Mouse (Mus musculus): Measurements from ENCODE around the gene Sec61g. TPM values are rescaled to one million over a fixed set of nuclear protein-coding genes. Genes with fewer than 3 reads are reported as not detected.

The Sec61g gene
- polyA plus RNA-seq (2015; fragmentation: Nextera tagmentation; extraction: Ambion mirVana), result 36.0 and 37.6 TPM in 2 replicates

DNA sequence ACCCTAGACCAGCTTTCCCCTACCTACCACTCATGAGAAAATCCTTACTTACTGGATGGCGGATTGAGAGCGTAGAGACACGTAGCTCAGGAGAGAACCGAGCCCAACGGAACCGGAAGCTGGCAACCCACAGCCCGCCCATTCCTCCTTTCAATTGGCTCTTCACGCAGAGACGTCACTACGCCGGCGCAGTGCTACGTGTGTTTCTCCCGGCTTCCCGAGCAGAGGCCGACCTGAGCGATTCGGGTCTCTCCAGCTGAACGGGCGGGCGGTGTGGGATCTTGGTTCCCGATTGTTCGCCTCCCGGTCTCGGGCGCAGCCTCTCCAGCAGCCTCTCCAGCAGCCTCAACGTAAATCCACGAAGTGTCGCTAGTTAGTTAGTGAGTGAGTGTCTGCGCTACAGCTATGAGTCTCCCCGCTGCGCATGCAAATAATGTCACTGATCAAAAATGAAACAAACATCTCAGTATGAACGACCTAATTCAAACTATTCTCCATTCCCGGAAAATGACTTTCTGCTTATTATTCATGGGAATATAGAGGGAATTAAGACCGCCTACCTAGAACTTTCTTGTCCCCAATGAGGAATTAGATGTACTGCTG lies at the start of gene Sec61g:
Sec61g (minus strand) TSS at position 433 of the 603 bp plus-strand sequence.
- Histone ChIP-seq H3K27me3 (ENCODE audit: insufficient read depth, low read length) (no peaks in the 10 kb centered on the region), H3K9ac (ENCODE audit: low read depth, low read length) (peak within 1 kb of the TSS; percentile 95), H3K27ac (peak within 1 kb of the TSS; percentile 95), H3K36me3 (ENCODE audit: insufficient read depth, low read length) (0 out of 2 replicates have a peak, but pooled peaks cover 9% of the 10 kb centered on the region), H3K9me3 (replicated peaks; ENCODE audit: low read length) (no peaks in the 10 kb centered on the region), H3K4me3 (replicated peaks; ENCODE audit: low read depth, low read length) (peak within 1 kb of the TSS; percentile 95), H3K4me2 (ENCODE audit: low read length) (peak within 1 kb of the TSS; percentile 76), H3K4me1 (replicated peaks; ENCODE audit: insufficient read depth, low read length) (0 out of 2 replicates have a peak, but pooled peaks cover 7% of the 10 kb centered on the region)
- ATAC-seq (replicated peaks; ENCODE audit: low FRiP score, low read depth) (peak; percentile 99), DNase-seq (ENCODE audit: low spot score) (peak; percentile 97)
- WGBS, result under 1% methylated on average over 35 of the region's 35 CpGs
- no peak for TF ChIP-seq CTCF (IDR thresholded peaks at IDR 0.05; ENCODE audit: low read depth)

DNA sequence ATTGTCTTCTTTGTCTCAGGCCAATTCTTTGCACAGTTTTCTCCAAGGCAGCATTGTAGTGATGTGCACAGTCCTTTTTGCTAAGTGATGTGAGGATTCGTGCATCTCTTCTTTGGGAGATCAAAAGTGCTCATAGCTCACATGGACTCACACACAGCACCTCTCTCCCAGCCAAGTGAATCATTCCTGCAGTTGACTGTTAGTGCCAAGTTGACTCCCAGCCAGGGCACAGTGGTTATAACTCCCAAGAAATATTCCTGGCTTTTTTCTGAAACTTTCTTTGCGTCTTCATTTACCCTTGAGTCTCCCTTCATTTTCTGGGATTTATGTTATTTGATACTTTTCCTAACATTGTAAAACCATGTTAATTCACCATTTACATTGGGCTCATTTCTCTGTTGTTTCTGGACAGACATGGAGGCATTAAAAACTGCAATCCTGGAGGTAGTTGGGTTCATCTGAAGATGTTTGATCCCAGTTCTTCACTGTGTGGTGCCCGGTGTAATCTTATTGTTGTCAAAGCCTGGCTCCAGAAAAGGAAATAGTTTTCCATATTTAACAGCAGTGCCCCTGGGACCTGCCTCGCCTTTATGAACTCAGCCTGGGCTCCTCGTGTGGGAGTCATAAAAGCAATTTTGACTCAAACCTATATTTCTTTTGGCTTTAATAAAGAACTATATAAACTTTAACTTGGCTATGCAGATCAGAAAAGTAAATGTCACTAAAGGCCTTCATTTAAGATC lies 38.3 kb upstream of the Sec61g start:
- DNase-seq (ENCODE audit: low spot score), result no peak
- no peak overlapping the region for H3K27ac ChIP-seq
- TF ChIP-seq CTCF (IDR thresholded peaks at IDR 0.05; ENCODE audit: low read depth), result no peak

DNA sequence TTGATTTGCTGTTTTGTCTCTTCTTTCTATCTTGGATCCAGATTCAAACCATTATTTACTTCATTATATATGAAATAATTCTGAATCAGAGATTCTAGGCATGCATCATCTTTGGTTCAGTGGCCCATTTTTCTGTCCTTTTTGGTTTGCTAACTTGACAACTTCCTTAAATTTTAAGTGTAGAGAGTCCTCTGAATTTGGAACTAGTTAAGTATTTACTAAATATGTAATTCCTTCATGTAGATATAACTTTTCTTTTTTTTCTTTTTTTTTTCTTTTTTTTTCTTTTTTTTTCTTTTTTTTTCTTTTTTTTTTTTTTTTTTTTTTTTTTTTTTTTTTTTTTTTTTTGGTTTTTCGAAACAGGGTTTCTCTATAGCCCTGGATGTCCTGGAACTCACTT lies 29.1 kb upstream of the Sec61g start:
- no peak for TF ChIP-seq CTCF (IDR thresholded peaks at IDR 0.05; ENCODE audit: low read depth)
- WGBS, result 93% methylated on average over 1 of the region's 1 CpGs

More for the DNA sequence above, 38.3 kb upstream of the Sec61g start:
- Histone ChIP-seq H3K4me1 (replicated peaks; ENCODE audit: insufficient read depth, low read length) (no peaks in the 10 kb centered on the region), H3K9me3 (replicated peaks; ENCODE audit: low read length) (no peaks in the 10 kb centered on the region), H3K36me3 (ENCODE audit: insufficient read depth, low read length) (no peaks in the 10 kb centered on the region), H3K4me3 (replicated peaks; ENCODE audit: low read depth, low read length) (no peak overlapping the region), H3K27me3 (ENCODE audit: insufficient read depth, low read length) (no peaks in the 10 kb centered on the region), H3K9ac (ENCODE audit: low read depth, low read length) (no peak overlapping the region), H3K4me2 (ENCODE audit: low read length) (no peak overlapping the region)
- no peak for ATAC-seq (replicated peaks; ENCODE audit: low FRiP score, low read depth)
- WGBS, result 56% methylated on average over 5 of the region's 5 CpGs

DNA sequence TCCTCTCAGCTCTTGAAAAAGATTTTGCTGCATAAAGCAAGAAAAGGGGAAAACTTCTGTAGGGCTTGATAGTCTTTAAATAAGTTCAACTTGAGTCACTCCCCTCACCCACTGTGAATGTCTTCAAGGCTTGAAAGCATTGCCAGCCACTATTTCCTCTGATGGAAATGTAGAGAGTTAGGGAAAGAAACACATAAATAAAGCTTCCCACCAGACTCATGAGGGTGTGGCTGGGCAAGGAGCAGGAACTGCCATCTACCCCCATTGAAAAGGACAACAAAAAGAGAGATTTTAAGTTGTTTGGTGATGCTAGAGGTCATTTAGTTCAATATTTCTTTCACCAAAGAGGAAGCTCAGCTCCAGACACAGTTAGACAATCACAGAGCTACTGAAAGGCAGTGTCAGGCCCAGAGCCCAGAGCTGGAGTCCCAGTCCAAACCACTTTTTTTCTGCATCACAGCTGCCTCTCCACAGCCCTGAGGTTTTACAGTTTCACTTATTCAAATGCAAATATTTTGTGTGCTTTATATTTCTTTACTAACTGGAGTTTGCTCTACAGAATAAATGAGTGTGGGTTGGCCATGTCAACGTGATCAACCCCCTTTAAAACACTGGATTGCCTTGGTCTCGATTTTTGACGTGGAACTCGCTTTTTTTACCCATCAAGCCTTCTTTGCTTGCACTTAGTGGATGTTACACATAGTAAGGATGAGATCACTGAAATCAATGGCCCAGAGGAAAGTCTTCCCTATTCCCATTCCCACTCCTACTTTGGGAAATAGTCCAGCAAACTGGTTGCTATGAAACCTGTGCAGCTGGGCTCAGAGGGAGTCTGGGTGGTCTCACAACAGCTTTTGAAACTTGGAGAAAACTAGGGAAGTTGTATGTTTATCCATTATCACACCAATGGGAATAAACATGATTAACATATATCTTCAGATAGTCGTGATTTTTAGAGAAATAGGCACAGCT lies 26.6 kb upstream of the Sec61g start:
- TF ChIP-seq CTCF (IDR thresholded peaks at IDR 0.05; ENCODE audit: low read depth), result no peak
- 70% methylated on average over 5 of the region's 5 CpGs for WGBS
- no peak overlapping the region for H3K4me2 ChIP-seq (ENCODE audit: low read length)
- H3K36me3 ChIP-seq (ENCODE audit: insufficient read depth, low read length), result no peaks in the 10 kb centered on the region
- no peaks in the 10 kb centered on the region for H3K9me3 ChIP-seq (replicated peaks; ENCODE audit: low read length)
- H3K27me3 ChIP-seq (ENCODE audit: insufficient read depth, low read length), result no peaks in the 10 kb centered on the region
- no peak overlapping the region for H3K9ac ChIP-seq (ENCODE audit: low read depth, low read length)
- no peak overlapping the region for H3K4me3 ChIP-seq (replicated peaks; ENCODE audit: low read depth, low read length)
- no peak for DNase-seq (ENCODE audit: low spot score)
- H3K4me1 ChIP-seq (replicated peaks; ENCODE audit: insufficient read depth, low read length), result no peaks in the 10 kb centered on the region
- H3K27ac ChIP-seq, result no peak overlapping the region
- no peak for ATAC-seq (replicated peaks; ENCODE audit: low FRiP score, low read depth)

More for the DNA sequence above, 29.1 kb upstream of the Sec61g start:
- H3K4me2 ChIP-seq (ENCODE audit: low read length), result no peak overlapping the region
- DNase-seq (ENCODE audit: low spot score), result no peak
- H3K27ac ChIP-seq, result no peak overlapping the region
- H3K36me3 ChIP-seq (ENCODE audit: insufficient read depth, low read length), result no peaks in the 10 kb centered on the region
- no peaks in the 10 kb centered on the region for H3K27me3 ChIP-seq (ENCODE audit: insufficient read depth, low read length)
- no peaks in the 10 kb centered on the region for H3K4me1 ChIP-seq (replicated peaks; ENCODE audit: insufficient read depth, low read length)
- H3K9ac ChIP-seq (ENCODE audit: low read depth, low read length), result no peak overlapping the region
- no peak for ATAC-seq (replicated peaks; ENCODE audit: low FRiP score, low read depth)
- no peak overlapping the region for H3K4me3 ChIP-seq (replicated peaks; ENCODE audit: low read depth, low read length)
- H3K9me3 ChIP-seq (replicated peaks; ENCODE audit: low read length), result no peaks in the 10 kb centered on the region

DNA sequence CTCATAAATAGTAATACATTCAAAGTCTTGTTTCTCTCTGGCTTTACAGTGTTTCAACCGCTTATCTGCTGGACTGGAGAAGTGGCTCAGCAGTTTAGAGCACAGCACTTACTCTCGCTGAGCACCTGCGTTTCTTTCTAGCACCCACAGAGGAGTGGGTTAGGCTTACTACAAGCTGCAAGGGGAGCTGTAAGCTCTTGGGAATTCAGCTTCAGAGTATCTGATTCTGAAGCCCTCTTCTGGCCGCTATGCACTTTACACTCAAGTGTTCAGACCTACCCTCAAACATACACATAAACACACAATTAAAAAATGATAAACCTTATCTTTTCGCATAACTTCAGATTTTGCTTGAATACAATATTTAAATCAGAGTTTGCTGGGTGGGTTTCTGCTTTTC lies 24.6 kb upstream of the Sec61g start:
- H3K27me3 ChIP-seq (ENCODE audit: insufficient read depth, low read length), result no peaks in the 10 kb centered on the region
- H3K27ac ChIP-seq, result no peak overlapping the region
- no peak for ATAC-seq (replicated peaks; ENCODE audit: low FRiP score, low read depth)
- peak; percentile 65 for TF ChIP-seq CTCF (IDR thresholded peaks at IDR 0.05; ENCODE audit: low read depth)
- H3K9ac ChIP-seq (ENCODE audit: low read depth, low read length), result no peak overlapping the region
- no peak overlapping the region for H3K4me2 ChIP-seq (ENCODE audit: low read length)
- H3K4me3 ChIP-seq (replicated peaks; ENCODE audit: low read depth, low read length), result no peak overlapping the region
- no peaks in the 10 kb centered on the region for H3K9me3 ChIP-seq (replicated peaks; ENCODE audit: low read length)
- WGBS, result 30% methylated on average over 5 of the region's 5 CpGs
- H3K4me1 ChIP-seq (replicated peaks; ENCODE audit: insufficient read depth, low read length), result no peaks in the 10 kb centered on the region
- no peaks in the 10 kb centered on the region for H3K36me3 ChIP-seq (ENCODE audit: insufficient read depth, low read length)
- DNase-seq (ENCODE audit: low spot score), result peak; percentile 55

DNA sequence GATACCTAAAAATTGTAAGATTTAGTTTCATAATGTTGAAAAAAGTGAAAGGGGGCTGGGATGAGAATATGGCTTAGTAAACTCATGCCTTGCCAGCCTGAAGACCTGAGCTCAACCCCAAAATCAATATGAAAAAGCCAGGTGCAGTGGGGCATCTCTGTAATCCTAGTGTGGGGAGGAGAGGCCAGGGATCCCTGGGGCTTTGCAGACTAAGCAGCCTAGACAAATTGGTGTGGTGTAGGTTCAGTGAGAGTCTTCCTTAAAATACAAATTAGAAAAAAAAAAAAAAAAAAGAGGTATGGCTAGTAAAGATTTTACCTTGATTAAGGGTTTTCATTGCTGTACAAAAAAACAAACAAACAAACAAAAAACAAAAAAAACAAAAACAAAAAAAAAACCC lies 20.6 kb upstream of the Sec61g start:
- no peaks in the 10 kb centered on the region for H3K9me3 ChIP-seq (replicated peaks; ENCODE audit: low read length)
- DNase-seq (ENCODE audit: low spot score) (no peak), ATAC-seq (replicated peaks; ENCODE audit: low FRiP score, low read depth) (no peak)
- H3K4me1 ChIP-seq (replicated peaks; ENCODE audit: insufficient read depth, low read length), result no peaks in the 10 kb centered on the region
- H3K4me2 ChIP-seq (ENCODE audit: low read length), result no peak overlapping the region
- no peaks in the 10 kb centered on the region for H3K27me3 ChIP-seq (ENCODE audit: insufficient read depth, low read length)
- H3K36me3 ChIP-seq (ENCODE audit: insufficient read depth, low read length), result no peaks in the 10 kb centered on the region
- no peak overlapping the region for H3K27ac ChIP-seq
- TF ChIP-seq CTCF (IDR thresholded peaks at IDR 0.05; ENCODE audit: low read depth), result no peak
- H3K9ac ChIP-seq (ENCODE audit: low read depth, low read length), result no peak overlapping the region
- no peak overlapping the region for H3K4me3 ChIP-seq (replicated peaks; ENCODE audit: low read depth, low read length)
